In the genomic region with DNA sequence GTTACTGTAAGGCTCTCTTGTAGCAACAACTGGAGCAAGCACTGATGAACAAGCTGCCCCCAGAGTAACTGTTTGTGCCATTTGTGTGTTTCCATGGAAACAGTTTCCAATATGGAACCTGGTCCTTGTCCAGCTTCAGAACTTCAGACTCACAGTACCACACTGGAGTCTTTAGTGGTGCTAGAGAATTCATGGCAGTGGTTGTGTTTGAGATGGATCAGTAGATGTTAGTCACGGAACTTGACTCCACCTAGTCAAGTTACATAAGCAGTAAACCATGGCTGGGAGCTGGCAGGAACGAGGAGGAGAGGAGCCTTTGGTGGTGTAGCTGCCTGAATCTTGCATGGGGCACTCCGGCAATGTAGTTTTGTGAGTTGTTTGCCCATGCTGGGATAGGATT, we compare ENCODE assay signal across 41 mouse cellular contexts. TPM values are rescaled to one million over a fixed set of nuclear protein-coding genes. Genes with fewer than 3 reads are reported as not detected.
"Had no signal": no experiment of that assay in that cellular context is flagged by ENCODE, and none has a peak within 500 bp of the region (broad histone marks: within the 10 kb centered on the region; RNA-seq: fewer than 3 reads in every experiment).

No protein-coding gene starts in this region.

- H3K4me3 ChIP-seq: heart, embryonic 10.5 days; heart, embryonic 12.5 days; heart, embryonic 13.5 days; heart, embryonic 15.5 days; hindbrain, embryonic 10.5 days; hindbrain, embryonic 12.5 days; hindbrain, embryonic 13.5 days; hindbrain, embryonic 15.5 days; intestine, embryonic 15.5 days; kidney, embryonic 15.5 days; layer of hippocampus, adult 2 months; left cerebral cortex, adult 2 months had no signal

- H3K27ac ChIP-seq: heart, embryonic 10.5 days; heart, embryonic 13.5 days; heart, embryonic 15.5 days; hindbrain, embryonic 10.5 days; hindbrain, embryonic 12.5 days; hindbrain, embryonic 13.5 days; hindbrain, embryonic 14.5 days; hindbrain, embryonic 15.5 days; hindbrain, postnatal 0 days; intestine, embryonic 15.5 days; kidney, embryonic 15.5 days; kidney, postnatal 0 days; layer of hippocampus, adult 2 months; left cerebral cortex, adult 2 months had no signal

- DNase-seq: heart, postnatal 10 days; heart, postnatal 14 days; heart, postnatal 36 days; heart, postnatal 4 days; kidney, adult 11 months; kidney, adult 18-20 months; kidney, adult 2 months; kidney, adult 8-10 months; kidney, adult 9 months; kidney, postnatal 10 days; kidney, postnatal 14 days; kidney, postnatal 25 days; kidney, postnatal 36 days; kidney, postnatal 4 days; layer of hippocampus, adult 9-11 months; layer of hippocampus, postnatal 36 days had no signal

- H3K36me3 ChIP-seq: heart, embryonic 10.5 days; heart, embryonic 12.5 days; heart, embryonic 13.5 days; heart, embryonic 15.5 days; hindbrain, embryonic 10.5 days; hindbrain, embryonic 12.5 days; hindbrain, embryonic 13.5 days; hindbrain, embryonic 15.5 days; intestine, embryonic 15.5 days; kidney, embryonic 15.5 days had no signal

- ATAC-seq: hindbrain, embryonic 16.5 days; hindbrain, postnatal 0 days; inflammation-experienced regulatory T-cells, adult 6 months; intestine, embryonic 15.5 days; intestine, embryonic 16.5 days; intestine, postnatal 0 days had no signal

- H3K27me3 ChIP-seq: heart, embryonic 12.5 days; heart, embryonic 13.5 days; heart, embryonic 15.5 days; hindbrain, embryonic 12.5 days; hindbrain, embryonic 13.5 days; hindbrain, embryonic 15.5 days; intestine, embryonic 15.5 days; kidney, embryonic 15.5 days had no signal

- H3K4me1 ChIP-seq: heart, embryonic 10.5 days; heart, embryonic 12.5 days; heart, embryonic 13.5 days; heart, embryonic 15.5 days; hindbrain, embryonic 10.5 days; hindbrain, embryonic 12.5 days; hindbrain, embryonic 13.5 days; hindbrain, embryonic 15.5 days; intestine, embryonic 15.5 days had no signal

- H3K9ac ChIP-seq: heart, embryonic 12.5 days; heart, embryonic 13.5 days; heart, embryonic 15.5 days; hindbrain, embryonic 12.5 days; hindbrain, embryonic 13.5 days; hindbrain, embryonic 14.5 days; hindbrain, embryonic 15.5 days; intestine, embryonic 15.5 days; kidney, embryonic 15.5 days had no signal

- H3K9me3 ChIP-seq: heart, embryonic 10.5 days; heart, embryonic 12.5 days; heart, embryonic 13.5 days; heart, embryonic 15.5 days; hindbrain, embryonic 10.5 days; hindbrain, embryonic 12.5 days; hindbrain, embryonic 13.5 days; hindbrain, embryonic 15.5 days; intestine, embryonic 15.5 days; kidney, embryonic 15.5 days had no signal

- H3K4me2 ChIP-seq: heart, embryonic 11.5 days; heart, embryonic 12.5 days; heart, embryonic 13.5 days; heart, embryonic 15.5 days; hindbrain, embryonic 12.5 days; hindbrain, embryonic 13.5 days; hindbrain, embryonic 14.5 days; hindbrain, embryonic 15.5 days; intestine, embryonic 15.5 days; kidney, embryonic 15.5 days had no signal

RNA-seq across cellular contexts. Expression of a gene that starts 24.4 kb away (rescaled TPM):
- total RNA-seq: heart, postnatal 10 days; heart, postnatal 14 days; heart, postnatal 25 days; heart, postnatal 36 days; heart, postnatal 4 days; hematopoietic stem cell, adult 5-6 weeks had no signal
- polyA plus RNA-seq: heart, embryonic 11.5 days; heart, embryonic 12.5 days; heart, embryonic 13.5 days; heart, embryonic 14.5 days; heart, postnatal 0 days; hindbrain, embryonic 10.5 days; hindbrain, embryonic 11.5 days; hindbrain, embryonic 12.5 days; inflammation-experienced regulatory T-cells, adult 6 months had no signal

RNA-seq across cellular contexts. Expression of a gene that starts 39.6 kb away (rescaled TPM):
- total RNA-seq: hematopoietic stem cell, adult 5-6 weeks had no signal
- polyA plus RNA-seq: inflammation-experienced regulatory T-cells, adult 6 months had no signal
